Mouse (Mus musculus) liver, embryonic 14.5 days (tissue): ENCODE measurements around the gene Kdm2b.

Source experiments
- CTCF ChIP-seq: IDR thresholded peaks from 2 replicates; pipeline ENCODE4 v1.5.1; 2016; ENCODE audit warnings: antibody characterized with exemption, low read depth, control low read depth
- EP300 ChIP-seq: IDR thresholded peaks from 2 replicates; pipeline ENCODE4 v1.6.1; 2016; ENCODE audit warnings: antibody characterized with exemption, low read depth

GRCm38 (mm10) chr5:122984483-122984882, 5.1 kb downstream of the Kdm2b start:
- TF ChIP-seq EP300 (no peak), CTCF (no peak)
